Mouse (Mus musculus) thymus, postnatal 4 days (tissue): ENCODE results near the gene Gm16429.
"Not testable (repeated sequence)": the region's sequence is repeated elsewhere in the genome, so short reads cannot be mapped to it uniquely, and the experiment has no call there.

ENCODE experiments used
- DNase-seq: peaks from one replicate; pipeline ENCODE4 v3.0.0; 2021

Gene Gm16429

GRCm38 (mm10) chr5:93928952-93929351, at the start of gene Gm16429:
Gene Gm16429 (minus strand): TSS chr5:93929052.
- not testable (repeated sequence) for DNase-seq
